Mouse (Mus musculus) adrenal gland, adult 2 months (tissue): ENCODE results near the gene Tgds. TPM values are rescaled to one million over a fixed set of nuclear protein-coding genes. Genes with fewer than 3 reads are reported as not detected.
"Not testable (repeated sequence)": the region's sequence is repeated elsewhere in the genome, so short reads cannot be mapped to it uniquely, and the experiment has no call there.

Experiments
- DNase-seq: peaks from one replicate; pipeline ENCODE4 v3.0.0; 2021
- long read RNA-seq: library from polyadenylated mRNA; stranded (forward); transcript quantifications from one replicate; pipeline ENCODE4 v2.0.0, GENCODE M21; 2021
- polyA plus RNA-seq: library from polyadenylated mRNA; depleted of rRNA; stranded (reverse); fragments of >200 nt; gene quantifications from 2 replicates; pipeline ENCODE4 v1.2.3, GENCODE M21; 2012; rRNA removed
- total RNA-seq, 2 experiments: library from RNA; stranded (reverse); gene quantifications; 2 replicates each; pipeline ENCODE4 v1.2.3; 2021

The Tgds gene
- total RNA-seq (10 to 100 TPM; 15.0 to 16.4 TPM), polyA plus RNA-seq (3.4 and 3.7 TPM in 2 replicates)
- long read RNA-seq, transcript Tgds-201 (12 exons, 1,682 nt): major isoform, 12 of 17 reads
- long read RNA-seq, partial matches to known transcripts: 0 of 17 reads
- long read RNA-seq, other reads (novel, unspliced or antisense): 3 of 17 reads

DNA sequence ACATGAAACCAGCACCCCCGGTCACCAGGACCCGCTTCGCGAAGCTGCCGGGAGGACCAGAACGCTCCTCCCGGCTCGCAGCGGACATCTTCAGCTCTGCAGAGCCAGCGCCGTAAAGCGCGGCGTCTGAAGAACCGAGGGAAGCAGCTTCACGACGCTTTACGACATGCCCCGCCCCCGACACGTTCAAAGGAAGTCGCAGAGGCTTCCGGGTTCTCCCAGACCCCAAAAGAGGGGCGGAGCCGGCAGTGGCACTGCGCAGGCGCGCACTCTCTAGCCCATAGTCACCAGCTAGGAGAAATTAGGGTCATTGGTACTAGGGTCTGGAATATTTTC is at the start of gene Tgds:
Gene Tgds, minus strand, starts transcription at position 114 of the 336 bp plus-strand sequence.
- DNase-seq: peak; percentile 98

DNA sequence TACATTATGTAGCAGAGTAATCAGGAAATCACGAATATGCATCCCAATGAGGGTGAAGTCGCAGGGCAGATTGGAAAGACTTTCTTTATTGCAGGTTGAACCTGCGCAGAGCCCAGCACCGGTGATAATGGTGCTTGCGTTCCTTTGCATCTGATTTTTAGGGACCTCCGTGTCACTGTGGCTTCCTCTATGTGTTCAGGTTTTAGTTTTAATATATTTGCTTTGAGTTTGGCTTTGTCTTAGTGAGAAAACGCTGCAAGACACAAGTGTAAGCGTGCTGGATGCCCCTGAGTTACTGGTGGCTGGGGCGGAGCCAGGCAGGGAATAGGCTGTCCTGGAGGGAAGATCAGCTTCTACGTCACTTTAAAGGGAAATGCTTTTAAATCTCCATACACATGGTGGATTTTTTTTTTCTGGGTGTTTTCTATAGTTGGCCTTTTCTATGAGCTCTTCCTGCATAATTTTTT is 48.2 kb upstream of the Tgds start:
- DNase-seq: peak; percentile 64

DNA sequence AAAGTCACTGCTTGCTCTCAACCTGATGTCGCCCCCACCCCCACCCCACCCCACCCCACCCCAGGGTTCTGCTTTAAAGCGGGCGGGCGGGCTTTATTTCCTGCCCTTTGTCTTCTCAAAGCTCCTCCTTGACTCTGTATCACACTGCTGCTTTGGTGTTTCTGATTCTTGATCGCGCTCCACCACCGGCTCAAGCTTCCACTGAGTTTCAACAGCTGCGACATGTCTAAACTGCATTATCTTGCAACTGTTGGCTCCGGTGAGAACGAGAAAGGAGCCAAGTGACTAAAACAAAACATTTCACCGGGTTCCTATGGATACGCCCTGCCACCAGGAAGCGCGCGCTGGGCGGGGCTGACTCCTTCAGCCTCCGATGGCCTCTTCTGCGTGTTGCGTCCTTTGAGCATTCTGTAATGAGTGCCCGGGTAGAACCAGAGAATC is 47.6 kb upstream of the Tgds start:
- DNase-seq: peak; percentile 74

DNA sequence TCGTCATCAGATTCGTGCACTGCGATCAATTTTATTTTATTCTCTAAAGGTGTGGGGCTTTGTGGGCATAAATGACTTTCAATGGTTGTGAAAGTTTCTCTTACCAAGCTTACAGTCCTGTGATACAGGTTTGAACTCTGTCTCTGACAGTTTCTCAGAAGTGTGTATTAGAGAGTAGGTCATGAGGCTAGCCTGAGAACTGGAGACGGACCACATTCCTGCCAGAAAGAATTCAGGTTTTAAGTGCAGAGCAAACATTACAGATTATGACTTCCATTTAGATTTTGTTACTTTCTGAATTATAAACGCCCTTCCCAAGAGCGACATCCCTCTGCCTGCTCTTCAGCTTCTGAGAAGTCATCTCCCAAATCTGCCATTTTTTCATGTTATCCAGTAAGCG is 47.1 kb upstream of the Tgds start:
- DNase-seq: no peak

DNA sequence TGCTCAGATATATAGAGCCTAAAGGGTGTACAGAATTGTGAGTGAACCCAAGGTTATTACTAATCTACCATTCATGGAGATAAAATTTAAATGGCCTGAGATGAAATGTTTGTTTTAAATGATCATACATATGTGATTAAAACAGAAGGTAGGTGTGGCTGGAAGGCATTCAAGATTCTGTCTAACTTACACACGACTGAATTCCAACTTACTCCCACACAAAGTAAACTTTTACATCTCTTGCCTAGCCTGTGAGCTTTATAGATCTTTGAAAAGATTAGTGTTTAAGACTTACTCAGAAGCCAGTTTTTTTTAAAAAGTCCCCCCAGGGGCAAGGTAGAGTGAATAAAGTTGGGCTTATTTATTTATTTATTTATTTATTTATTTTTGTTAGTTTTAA is 46.7 kb upstream of the Tgds start:
- no peak for DNase-seq

DNA sequence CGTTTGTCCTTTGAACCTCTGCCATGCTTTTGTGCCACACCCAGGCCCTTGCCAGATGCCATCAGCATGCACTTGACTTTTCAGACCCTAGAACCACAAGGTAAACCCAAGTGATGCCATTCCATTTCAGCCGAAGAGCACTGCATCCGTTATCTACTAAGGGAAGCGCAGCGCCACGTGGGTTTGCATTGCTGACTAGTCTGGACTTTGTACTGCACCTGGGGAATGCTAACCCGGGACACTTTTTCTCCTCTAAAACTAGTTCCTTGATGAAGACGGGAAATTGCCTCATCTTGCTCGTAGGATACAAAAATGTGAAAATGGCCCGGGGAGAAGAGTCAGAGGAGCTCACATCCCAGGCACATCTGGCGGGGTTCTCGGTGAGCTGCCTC is 43.1 kb upstream of the Tgds start:
- no peak for DNase-seq

DNA sequence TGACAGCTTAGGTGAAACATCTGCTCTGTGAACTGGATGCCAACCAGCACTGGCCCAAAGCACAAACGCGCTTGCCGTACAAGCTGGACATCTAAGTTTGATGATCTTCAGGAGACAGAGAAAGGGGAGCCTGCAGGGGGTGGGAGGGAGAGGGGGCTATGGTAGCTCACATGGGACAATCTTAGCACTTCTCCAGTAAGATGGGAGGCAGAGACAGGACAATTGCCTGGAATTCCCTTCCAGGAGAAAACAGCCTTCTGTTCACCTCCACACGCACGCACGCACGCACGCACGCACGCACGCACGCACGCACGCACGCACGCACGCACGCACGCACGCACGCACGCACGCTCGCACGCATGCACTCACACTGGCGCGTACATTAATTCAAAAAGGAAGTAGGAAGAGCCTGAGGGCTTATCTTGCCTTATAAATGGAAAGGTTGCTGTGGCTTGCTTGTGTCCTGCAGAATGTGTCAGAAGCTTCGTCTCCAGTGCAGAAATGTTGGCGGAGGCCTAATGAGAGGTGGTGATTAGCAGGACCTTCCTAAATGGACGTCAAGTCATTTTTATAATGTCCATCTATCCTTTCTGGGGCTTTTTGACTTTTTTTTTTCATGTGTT is 42.6 kb upstream of the Tgds start:
- DNase-seq: no peak

DNA sequence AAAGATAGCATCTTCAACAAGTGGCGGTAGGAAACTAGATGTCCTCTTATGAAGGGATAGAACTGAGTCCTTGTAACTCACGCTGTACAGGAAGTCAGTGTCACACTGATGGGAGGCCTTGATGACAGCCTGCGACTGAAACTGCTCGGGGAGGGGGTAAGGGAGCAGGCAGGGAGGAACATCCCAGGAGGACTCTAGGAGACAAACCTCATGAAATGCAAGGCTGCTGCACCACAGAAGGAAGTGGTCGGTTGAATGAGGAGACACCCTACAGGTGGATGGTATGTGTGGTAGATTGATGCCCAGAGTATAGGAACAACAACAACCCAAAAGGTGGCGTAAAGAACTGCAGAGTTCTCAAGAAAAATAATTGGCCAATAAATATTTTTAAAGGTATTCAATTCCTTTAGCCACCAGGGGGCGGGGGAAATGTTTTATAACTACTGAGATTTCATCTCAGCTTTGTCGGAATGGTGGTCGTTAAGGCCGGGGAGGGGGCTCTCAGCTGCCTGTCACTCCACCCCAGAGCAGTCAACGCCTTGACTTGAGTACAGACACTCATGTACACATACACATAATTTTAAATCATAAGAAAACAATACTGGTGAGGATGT is 41.1 kb upstream of the Tgds start:
- DNase-seq: no peak

DNA sequence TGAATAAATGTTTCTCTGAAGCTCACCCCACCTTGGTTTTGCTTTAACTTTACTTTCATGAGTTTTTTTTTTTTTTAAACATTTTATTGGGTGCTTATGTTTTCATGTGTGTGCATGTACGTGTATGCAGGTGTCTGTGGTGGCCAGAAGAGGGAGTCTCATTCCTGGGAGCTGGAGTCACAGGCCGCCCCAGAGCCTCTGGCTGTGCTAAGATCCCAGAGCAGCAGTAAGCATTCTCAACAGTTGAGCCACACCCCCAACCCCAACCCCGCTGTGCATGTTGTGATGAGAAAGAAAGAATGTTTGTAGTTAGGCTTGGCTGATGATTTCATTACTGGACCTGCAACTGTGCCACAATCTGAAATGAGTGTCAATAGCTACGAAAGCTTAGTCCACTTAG is 36.2 kb upstream of the Tgds start:
- no peak for DNase-seq

DNA sequence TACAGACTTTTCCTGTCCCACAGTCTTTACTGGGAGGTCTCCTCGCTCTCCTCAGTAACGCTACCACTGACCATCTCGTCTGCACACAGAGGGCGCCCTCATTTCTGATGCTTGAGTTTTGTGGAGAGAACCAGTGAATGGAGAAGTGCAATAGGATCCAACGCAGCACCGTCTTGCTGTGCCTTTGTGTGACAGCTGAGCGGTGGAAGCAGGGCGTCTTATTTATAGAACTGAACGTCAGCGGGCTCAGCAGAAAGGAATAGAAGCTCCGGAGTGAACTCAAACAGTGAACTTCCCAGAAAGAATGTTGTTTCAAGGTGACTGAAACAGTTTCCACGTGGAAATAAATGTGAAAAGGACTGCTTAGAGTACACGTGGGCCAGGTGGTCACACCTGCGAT is 30.1 kb upstream of the Tgds start:
- no peak for DNase-seq

DNA sequence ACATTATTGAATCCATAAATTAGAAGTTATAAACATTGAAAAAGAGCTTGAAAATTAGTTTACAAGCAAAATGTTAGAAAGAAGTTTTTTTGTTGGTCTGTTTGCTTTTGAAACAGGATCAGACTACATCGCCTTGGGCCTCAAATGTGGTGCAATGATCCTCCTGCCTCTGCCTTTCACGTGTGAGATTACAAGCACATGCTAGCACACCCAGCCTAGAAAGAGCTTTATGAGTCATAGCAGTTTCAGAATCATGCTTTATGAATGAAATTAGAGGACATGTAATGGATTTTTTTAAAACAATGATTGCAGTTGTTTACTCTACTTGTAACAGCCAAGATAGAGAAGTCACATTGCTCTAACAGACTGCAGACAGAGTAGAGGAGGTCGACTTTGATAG is 29.2 kb upstream of the Tgds start:
- DNase-seq: no peak

DNA sequence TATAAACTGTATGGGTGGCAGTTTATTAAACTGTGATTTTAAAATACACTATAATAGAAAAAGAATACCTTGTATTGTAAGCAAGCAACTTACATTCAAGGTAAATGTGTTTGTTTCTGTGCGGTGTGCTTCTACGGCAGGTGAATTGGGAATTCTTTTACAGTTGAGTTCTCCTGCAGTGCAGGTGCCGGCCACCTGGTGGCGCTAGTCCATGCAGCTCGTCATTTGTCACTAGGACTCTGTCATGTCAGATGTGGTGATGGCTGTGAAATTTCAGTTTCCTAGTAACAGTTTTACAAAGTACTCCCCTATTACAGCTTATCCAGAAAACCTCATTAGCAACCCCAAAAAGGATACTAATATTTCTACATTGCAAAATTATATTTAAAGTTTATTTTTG is 24.6 kb upstream of the Tgds start:
- DNase-seq: peak; percentile 30

DNA sequence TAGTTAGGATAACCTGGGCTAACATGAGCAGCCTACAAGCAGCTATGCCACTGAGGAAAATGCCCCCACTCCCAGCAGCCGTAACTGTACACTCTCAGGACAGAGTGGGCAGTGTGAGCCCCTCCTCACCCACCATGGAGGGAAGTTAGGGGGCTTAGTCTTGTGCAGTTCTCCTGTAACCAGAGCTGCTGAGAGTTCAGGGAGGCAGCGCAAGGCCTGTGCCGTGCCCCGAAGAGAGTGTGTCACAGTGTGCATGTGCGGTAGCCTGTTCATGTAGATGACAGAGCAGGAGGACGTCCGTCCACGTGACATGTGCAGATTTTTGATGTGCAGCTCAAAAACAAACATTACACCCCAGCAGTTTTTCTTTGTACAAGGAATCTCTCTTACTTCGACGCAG is 24.2 kb upstream of the Tgds start:
- no peak for DNase-seq

DNA sequence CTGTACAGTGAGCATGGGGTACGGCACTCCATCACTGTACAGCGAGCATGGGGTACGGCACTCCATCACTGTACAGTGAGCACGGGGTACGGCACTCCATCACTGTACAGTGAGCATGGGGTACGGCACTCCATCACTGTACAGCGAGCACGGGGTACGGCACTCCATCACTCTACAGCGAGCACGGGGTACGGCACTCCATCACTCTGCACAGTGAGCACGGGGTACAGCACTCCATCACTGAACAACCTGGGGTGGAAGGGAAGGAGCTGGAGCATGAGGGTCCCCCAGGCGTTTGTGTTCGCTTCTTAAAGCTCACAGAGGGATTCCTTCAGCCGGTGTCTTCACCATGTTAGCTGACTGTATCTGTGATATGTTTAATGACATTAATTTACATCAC is 23.5 kb upstream of the Tgds start:
- DNase-seq: not testable (repeated sequence)

DNA sequence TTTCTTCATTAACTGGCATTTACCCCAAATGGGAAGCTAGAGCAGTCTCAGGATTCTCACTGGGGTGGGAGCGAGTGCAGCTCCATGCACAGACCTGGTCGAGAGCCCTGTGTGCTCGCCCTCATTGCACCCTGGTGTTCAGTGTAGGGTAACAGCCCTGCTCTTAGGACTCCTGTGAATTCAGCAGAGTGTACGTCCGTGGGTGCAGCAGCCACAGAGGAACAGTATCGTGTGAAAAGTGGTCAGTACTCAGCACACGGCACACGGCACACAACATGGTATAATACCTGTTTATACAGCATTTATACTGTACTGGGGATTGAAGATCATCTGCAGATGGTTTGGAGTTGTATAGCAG is 19.7 kb upstream of the Tgds start:
- DNase-seq: no peak

DNA sequence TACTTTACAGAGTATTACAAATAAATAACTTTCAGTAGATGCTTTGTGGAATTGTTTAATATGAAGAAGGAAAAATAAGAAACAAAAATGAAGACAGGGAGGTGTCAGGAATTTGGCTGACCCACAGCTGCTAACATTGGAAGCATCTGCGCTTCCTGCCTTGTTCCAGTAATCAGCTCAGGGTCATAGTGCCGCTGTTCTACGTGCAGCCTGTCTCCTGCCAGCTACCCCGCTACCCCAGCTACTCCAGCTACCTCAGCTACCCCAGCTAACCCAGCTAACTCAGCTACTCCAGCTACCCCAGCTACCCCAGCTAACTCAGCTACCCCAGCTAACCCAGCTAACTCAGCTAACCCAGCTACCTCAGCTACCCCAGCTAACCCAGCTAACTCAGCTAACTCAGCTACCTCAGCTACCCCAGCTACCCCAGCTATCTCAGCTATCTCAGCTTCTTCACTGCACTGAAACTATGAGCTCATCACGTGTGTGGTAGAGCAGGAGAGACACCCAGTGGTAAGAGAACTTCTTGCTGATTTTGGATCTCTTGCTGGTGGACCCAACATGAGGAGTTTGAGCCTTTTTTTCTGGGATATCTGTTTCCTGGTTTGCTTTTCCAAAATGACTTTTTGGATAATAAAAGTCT is 19.2 kb upstream of the Tgds start:
- DNase-seq: peak; percentile 18

DNA sequence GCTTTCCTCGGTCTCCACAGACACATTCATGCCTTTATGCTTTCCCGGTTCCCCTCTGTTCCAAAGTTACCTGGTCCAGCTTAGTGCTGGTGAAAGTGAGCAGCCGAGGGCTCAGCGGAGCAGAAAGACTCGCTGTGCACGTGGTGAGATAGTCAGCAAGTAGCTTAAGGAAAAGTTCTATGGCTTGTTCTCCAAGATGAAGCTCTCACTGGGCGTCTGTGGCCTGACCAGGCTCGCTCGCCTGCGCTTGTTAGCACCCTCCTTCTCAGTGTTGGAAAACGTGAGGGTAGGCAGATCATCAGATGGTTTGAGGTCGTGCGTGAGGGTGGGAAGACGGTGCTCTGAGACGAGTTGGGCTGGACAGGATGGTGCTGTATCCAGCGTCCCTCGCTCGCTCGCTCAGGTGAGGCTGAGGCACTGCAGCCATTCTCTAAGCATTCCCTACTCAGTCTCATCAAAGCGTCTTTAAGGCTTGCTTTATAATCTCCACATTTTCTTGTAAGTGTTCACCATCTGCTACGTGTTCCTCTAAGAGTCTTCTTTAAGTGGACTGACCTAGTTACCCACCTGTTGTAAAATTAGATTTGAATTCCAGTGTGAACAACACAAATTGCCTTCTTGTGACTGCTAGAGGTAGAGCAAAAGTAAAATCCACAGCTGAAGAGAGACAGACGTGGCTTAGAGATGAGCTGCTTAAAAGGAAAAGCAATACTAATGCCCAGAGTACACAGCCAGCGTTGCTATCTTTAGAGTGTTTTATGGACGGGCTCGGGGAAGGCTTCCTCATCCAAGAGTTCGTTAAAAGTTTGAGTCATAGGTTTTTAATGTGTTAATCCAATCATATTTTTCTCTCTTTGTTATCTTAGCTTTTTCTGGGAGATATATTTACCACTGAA is 18.3 kb upstream of the Tgds start:
- DNase-seq: no peak

DNA sequence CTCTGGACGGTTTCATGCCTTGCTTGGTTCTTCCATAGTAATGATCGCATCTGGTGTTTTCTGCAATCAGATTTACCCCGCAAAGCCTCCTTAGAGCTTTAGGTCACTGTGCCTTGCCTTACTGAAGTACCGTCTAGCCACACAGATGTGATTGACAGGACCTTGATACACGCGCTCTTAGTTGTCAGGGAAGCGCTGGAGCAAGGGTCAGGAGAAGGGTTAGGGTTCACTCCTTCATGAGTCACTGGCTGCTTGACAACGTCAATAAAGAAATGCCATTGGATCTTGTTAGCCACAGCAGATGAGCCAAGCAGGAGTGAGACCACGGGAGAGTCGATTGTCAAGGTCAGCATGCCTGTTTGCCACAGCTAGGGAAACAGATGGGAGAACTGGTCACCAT is 16.0 kb upstream of the Tgds start:
- DNase-seq: no peak

DNA sequence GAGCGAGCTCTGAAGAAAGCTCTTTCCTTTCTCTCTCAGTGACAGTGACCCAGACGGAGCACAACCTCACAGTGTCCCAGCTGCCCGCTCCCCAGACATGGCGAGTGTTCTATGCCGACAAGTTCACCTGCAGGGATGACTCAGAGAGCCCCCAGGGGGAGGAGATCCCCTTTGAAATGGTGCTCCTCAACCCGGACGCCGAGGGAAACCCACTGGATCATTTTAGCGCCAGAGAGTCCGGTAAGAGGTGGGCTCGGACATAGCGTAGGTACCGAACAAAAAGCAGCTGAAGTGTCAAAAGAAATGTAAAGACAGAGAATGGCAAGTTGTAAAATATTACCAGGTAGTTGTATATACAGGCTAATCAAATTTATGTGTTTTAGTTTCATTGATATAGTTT is 15.5 kb upstream of the Tgds start:
- no peak for DNase-seq

DNA sequence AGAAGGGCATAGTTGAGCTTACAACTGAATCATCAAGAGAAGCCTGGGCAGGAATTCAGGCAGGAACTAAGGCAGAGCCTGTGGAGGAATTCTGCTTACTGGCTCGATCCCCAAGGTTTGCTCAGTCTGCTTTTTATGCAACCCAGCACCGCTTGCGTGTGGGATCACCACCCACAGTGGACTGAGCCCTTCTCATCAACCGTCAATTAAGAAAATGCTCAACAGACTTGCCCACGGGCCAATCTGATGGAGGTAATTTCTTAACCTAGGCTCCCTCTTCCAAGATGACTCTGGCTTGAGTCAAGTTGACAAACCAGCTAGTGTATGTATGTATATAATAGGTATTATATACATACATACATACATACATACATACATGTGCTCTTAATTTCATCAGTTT is 9.7 kb upstream of the Tgds start:
- DNase-seq: no peak

DNA sequence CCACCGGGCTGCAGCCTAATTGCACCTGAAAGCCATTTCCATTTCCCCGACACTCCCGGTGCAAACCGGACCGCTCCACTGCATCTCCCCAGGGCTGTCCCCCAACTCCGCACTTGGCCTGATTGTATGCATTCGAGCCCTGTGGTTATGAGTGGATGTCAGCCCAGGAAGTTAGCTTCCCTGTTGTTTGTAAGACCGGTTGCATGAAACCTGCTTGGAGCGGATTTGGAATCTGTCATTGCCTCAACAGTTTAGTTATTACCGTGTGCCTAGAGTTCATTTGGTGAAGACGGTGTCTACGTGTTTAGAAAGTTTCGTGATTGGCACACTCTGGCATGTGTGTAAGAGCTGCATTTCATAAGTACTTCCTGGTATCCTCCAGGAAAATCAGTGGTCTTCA is 4.9 kb upstream of the Tgds start:
- DNase-seq: no peak

DNA sequence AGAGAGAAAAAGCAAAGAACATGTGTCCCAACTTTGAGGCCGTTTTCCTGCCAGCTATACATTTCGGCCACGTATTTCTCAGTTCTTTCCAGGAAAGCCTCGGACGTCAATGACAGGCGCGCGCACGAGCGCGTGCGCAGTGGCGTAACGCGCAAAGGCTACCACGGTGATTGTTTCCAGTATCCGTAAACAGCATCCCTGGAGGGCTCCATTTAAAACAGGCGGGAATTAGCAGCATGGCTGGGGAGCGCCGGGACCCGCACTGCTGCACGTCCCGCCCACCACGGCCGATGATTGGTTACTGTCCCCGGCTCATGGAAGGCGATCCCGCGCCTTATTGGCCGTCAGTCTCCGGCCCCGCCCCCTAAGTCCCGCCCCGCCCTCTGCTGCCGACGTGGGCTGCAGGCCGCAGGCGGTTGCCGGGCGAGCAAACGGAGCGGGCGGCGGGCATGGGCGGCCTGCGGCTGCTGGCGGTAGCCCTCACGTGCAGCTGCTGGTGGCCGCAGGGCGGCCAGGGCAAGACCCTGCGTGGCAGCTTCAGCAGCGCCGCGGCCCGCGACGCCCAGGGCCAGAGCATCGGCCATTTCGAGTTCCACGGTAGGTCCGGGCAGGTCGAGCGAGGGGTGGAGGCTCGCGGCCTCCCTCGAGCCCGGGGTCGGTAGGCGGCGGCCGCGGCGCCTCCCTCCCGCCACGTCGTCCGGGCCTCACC is 4.3 kb upstream of the Tgds start, which contains the start of gene Gpr180:
Gene Gpr180, plus strand, starts transcription at position 415 of the 709 bp plus-strand sequence.
- DNase-seq: peak; percentile 97
